Mouse (Mus musculus): Measurements from ENCODE around the gene Cd69. TPM values are rescaled to one million over a fixed set of nuclear protein-coding genes. Genes with fewer than 3 reads are reported as not detected.

The Cd69 gene
- polyA plus RNA-seq, 1 experiment from 2014 or later = 0.48 TPM

DNA sequence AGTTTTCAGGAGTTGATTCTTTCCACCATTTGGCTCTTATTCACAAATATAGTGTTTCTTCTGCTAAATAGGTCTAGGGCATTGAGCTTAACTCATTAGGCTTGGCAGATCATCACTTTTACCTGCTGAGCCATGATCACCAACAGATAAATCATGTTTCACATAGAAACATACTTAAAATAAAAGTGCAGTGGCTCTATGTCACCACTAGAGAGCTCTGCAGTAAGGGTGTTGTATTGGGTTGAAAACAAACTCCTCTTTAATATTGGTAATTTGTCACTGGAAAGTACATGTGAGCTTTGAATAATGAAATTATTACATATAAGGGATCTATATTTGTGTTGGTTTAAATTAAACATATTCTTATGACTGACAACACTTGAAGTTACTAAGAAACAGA lies 15.2 kb downstream of the Cd69 start:
- Histone ChIP-seq H3K36me3 (ENCODE audit: control insufficient read depth, insufficient read depth, low read length) (no peaks in the 10 kb centered on the region), H3K4me1 (ENCODE audit: control insufficient read depth, insufficient read depth, low read length) (no peaks in the 10 kb centered on the region), H3K4me3 (replicated peaks; ENCODE audit: low read length) (no peak overlapping the region), H3K27ac (ENCODE audit: low read length) (no peak overlapping the region), H3K9ac (ENCODE audit: low read length) (no peak overlapping the region), H3K27me3 (ENCODE audit: control insufficient read depth, insufficient read depth, low read length) (no peaks in the 10 kb centered on the region), H3K4me2 (ENCODE audit: low read depth, low read length) (no peak overlapping the region), H3K9me3 (replicated peaks; ENCODE audit: control insufficient read depth, low read length) (no peaks in the 10 kb centered on the region)
- ATAC-seq (ENCODE audit: insufficient read depth, low FRiP score) = no peak

DNA sequence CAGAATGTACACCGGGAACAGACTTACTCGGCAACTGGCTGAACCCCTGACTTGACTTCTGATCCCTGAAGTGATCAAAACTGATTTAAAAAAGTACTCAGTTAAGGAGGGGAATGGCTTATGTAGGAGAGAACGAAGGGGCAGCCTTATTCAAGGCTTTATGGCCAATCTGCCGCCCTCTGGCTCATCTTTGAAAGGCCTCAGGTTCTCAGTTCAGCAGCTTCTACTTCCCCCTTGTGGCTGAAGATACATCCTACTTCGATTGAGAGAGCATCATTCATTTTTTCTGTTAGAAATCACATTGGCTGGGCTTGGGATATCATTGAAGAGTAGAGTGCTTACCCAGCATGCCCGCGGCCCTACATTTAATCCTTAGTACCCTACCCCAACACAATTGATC lies 19.2 kb downstream of the Cd69 start:
- Histone ChIP-seq H3K4me2 (ENCODE audit: low read depth, low read length) (no peak overlapping the region), H3K4me3 (replicated peaks; ENCODE audit: low read length) (no peak overlapping the region), H3K9ac (ENCODE audit: low read length) (no peak overlapping the region), H3K36me3 (ENCODE audit: control insufficient read depth, insufficient read depth, low read length) (no peaks in the 10 kb centered on the region), H3K27me3 (ENCODE audit: control insufficient read depth, insufficient read depth, low read length) (no peaks in the 10 kb centered on the region), H3K4me1 (ENCODE audit: control insufficient read depth, insufficient read depth, low read length) (no peaks in the 10 kb centered on the region), H3K9me3 (replicated peaks; ENCODE audit: control insufficient read depth, low read length) (no peaks in the 10 kb centered on the region), H3K27ac (ENCODE audit: low read length) (no peak overlapping the region)
- 55% methylated on average over 7 of the region's 7 CpGs for WGBS
- no peak for ATAC-seq (ENCODE audit: insufficient read depth, low FRiP score)

DNA sequence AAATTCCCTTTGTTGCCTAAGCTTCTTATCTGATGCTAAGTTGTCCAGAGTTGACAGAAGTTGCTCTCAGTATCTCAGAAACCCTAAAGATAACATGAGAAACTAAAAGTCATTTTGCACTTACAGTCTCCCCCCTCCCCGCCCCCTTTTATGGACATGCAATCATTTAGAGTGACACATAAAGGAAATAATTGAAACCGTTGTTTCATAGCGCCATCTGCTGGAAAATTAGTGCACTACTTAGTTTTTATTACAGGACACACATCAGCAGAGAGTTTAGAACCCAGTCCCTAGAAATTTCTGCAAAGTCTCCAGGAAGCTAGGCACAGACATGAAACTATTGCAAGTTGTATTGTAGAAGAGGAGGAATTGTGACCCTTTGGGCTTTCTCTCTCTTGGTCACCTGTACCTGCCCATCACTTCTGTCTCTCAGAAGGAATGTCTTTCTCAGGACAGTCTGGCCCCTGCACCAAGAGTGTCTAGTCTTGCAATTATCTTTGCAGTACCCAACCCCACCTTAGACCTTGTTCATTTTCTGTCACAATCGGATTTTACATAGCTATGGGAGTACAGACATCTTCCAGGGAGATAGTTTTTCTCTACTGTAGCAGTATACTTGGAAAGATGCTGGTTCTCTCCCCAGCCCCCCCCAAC lies 20.2 kb downstream of the Cd69 start:
- Histone ChIP-seq H3K4me1 (ENCODE audit: control insufficient read depth, insufficient read depth, low read length) (no peaks in the 10 kb centered on the region), H3K9ac (ENCODE audit: low read length) (no peak overlapping the region), H3K9me3 (replicated peaks; ENCODE audit: control insufficient read depth, low read length) (no peaks in the 10 kb centered on the region), H3K4me3 (replicated peaks; ENCODE audit: low read length) (no peak overlapping the region), H3K4me2 (ENCODE audit: low read depth, low read length) (no peak overlapping the region), H3K27me3 (ENCODE audit: control insufficient read depth, insufficient read depth, low read length) (no peaks in the 10 kb centered on the region), H3K27ac (ENCODE audit: low read length) (no peak overlapping the region), H3K36me3 (ENCODE audit: control insufficient read depth, insufficient read depth, low read length) (no peaks in the 10 kb centered on the region)
- ATAC-seq (ENCODE audit: insufficient read depth, low FRiP score) = no peak
- WGBS = 14% methylated on average over 4 of the region's 4 CpGs

DNA sequence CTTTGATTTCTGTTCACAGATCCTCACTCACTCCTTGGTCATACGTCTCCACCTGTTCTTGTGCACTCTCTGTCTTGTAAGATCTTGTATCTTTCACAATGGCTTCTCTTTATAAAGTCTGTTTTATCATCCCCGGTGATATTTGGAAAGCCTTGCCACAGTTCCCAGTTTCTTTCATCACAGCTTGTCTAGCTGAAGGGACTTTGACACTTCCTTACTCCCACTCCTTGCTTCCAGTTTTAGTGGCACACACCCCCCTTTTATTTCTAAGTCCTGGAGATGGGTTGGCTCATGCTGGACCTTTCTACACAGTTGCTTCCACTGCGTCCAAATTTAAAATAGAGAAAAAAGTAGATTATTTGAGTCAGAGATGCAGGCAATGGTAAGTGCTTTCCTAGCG lies 20.9 kb downstream of the Cd69 start:
- no peaks in the 10 kb centered on the region for H3K9me3 ChIP-seq (replicated peaks; ENCODE audit: control insufficient read depth, low read length)
- H3K4me2 ChIP-seq (ENCODE audit: low read depth, low read length) = no peak overlapping the region
- no peak overlapping the region for H3K27ac ChIP-seq (ENCODE audit: low read length)
- no peak overlapping the region for H3K9ac ChIP-seq (ENCODE audit: low read length)
- ATAC-seq (ENCODE audit: insufficient read depth, low FRiP score) = no peak
- no peaks in the 10 kb centered on the region for H3K4me1 ChIP-seq (ENCODE audit: control insufficient read depth, insufficient read depth, low read length)
- no peaks in the 10 kb centered on the region for H3K36me3 ChIP-seq (ENCODE audit: control insufficient read depth, insufficient read depth, low read length)
- WGBS = 62% methylated on average over 4 of the region's 4 CpGs
- no peaks in the 10 kb centered on the region for H3K27me3 ChIP-seq (ENCODE audit: control insufficient read depth, insufficient read depth, low read length)
- no peak overlapping the region for H3K4me3 ChIP-seq (replicated peaks; ENCODE audit: low read length)

DNA sequence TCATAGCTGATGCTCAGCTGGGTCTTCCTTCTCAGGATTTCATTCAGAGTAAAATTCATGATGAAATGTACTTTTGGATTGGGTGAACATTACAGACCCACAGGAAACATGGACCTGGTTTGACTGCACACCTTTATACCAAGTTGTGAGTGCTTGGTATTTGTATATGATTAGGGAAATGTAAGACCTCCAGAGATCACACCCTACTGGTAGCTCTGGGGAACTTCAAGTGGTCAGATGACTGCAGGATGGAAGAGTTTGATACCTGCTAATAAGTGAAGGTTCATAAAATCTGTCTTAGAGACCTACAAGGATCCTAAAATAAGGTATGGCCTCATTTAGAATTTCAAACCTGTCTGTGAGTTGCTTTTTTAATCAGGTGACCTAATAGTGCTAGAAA lies 27.0 kb downstream of the Cd69 start:
- no peaks in the 10 kb centered on the region for H3K9me3 ChIP-seq (replicated peaks; ENCODE audit: control insufficient read depth, low read length)
- H3K4me1 ChIP-seq (ENCODE audit: control insufficient read depth, insufficient read depth, low read length) = no peaks in the 10 kb centered on the region
- no peak overlapping the region for H3K4me3 ChIP-seq (replicated peaks; ENCODE audit: low read length)
- no peak overlapping the region for H3K9ac ChIP-seq (ENCODE audit: low read length)
- no peak for ATAC-seq (ENCODE audit: insufficient read depth, low FRiP score)
- no peak overlapping the region for H3K4me2 ChIP-seq (ENCODE audit: low read depth, low read length)
- H3K27ac ChIP-seq (ENCODE audit: low read length) = no peak overlapping the region
- H3K27me3 ChIP-seq (ENCODE audit: control insufficient read depth, insufficient read depth, low read length) = no peaks in the 10 kb centered on the region
- no peaks in the 10 kb centered on the region for H3K36me3 ChIP-seq (ENCODE audit: control insufficient read depth, insufficient read depth, low read length)

DNA sequence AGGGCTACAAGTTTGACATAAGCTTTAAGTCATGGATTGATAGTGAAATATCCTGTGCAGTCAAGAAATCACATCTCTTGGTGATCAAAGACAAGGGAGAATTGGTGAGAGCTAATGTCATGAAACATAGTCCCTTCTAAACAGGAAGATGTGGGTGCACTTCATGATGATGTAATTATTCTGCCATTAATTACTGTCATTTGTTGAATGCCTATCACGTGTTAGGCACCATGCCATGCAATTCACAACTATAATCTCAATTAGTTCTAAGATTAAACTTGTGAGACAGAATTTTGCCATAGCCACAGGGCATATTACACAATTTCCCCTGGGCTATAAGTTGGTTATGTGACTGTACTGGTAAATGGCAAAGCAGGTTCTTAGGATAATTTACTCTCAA lies 28.2 kb downstream of the Cd69 start:
- no peaks in the 10 kb centered on the region for H3K36me3 ChIP-seq (ENCODE audit: control insufficient read depth, insufficient read depth, low read length)
- H3K4me2 ChIP-seq (ENCODE audit: low read depth, low read length) = no peak overlapping the region
- H3K27me3 ChIP-seq (ENCODE audit: control insufficient read depth, insufficient read depth, low read length) = no peaks in the 10 kb centered on the region
- H3K4me1 ChIP-seq (ENCODE audit: control insufficient read depth, insufficient read depth, low read length) = no peaks in the 10 kb centered on the region
- no peak overlapping the region for H3K9ac ChIP-seq (ENCODE audit: low read length)
- no peak overlapping the region for H3K4me3 ChIP-seq (replicated peaks; ENCODE audit: low read length)
- H3K27ac ChIP-seq (ENCODE audit: low read length) = no peak overlapping the region
- 60% methylated on average over 1 of the region's 1 CpGs for WGBS
- no peak for ATAC-seq (ENCODE audit: insufficient read depth, low FRiP score)
- H3K9me3 ChIP-seq (replicated peaks; ENCODE audit: control insufficient read depth, low read length) = no peaks in the 10 kb centered on the region

DNA sequence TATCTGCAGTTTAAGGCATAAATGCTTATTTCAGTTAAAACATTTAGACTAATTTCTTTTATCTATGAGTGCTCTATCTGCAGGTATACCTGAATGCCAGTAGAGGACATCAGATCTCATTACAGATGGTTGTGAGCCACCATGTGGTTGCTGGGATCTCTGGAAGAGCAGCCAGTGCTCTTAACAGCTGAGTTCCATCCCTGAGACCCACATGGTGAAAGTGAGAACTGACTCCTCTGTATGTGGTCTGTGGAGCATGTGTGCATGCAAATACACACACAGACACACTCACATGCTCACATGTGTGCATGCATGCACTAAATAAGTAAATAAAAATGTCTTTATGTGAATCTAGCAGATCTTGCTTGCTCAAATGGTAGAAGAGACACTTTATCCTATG lies 29.4 kb downstream of the Cd69 start:
- Histone ChIP-seq H3K27ac (ENCODE audit: low read length) (no peak overlapping the region), H3K36me3 (ENCODE audit: control insufficient read depth, insufficient read depth, low read length) (no peaks in the 10 kb centered on the region), H3K27me3 (ENCODE audit: control insufficient read depth, insufficient read depth, low read length) (no peaks in the 10 kb centered on the region), H3K4me1 (ENCODE audit: control insufficient read depth, insufficient read depth, low read length) (no peaks in the 10 kb centered on the region), H3K9ac (ENCODE audit: low read length) (no peak overlapping the region), H3K9me3 (replicated peaks; ENCODE audit: control insufficient read depth, low read length) (no peaks in the 10 kb centered on the region), H3K4me2 (ENCODE audit: low read depth, low read length) (no peak overlapping the region), H3K4me3 (replicated peaks; ENCODE audit: low read length) (no peak overlapping the region)
- no peak for ATAC-seq (ENCODE audit: insufficient read depth, low FRiP score)

DNA sequence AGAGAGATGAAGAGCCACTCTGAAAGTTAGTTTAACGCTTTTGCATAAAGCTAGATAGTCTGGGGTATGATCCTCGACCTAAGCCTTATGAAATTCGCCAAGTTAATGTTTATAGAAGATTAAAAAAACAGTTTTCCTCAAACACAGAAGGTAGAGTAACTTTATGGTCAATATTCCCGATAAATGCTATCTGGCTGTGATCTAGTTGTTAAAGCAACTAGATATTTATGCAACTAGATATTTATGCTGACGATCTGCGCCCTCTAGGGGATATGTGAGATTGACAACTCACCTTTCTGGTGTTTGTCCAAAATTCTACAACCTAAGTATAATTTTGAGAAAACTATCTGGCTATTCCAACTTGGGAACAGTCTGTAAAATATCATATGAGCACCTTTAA lies 33.3 kb downstream of the Cd69 start:
- H3K4me1 ChIP-seq (ENCODE audit: control insufficient read depth, insufficient read depth, low read length) = no peaks in the 10 kb centered on the region
- no peaks in the 10 kb centered on the region for H3K9me3 ChIP-seq (replicated peaks; ENCODE audit: control insufficient read depth, low read length)
- ATAC-seq (ENCODE audit: insufficient read depth, low FRiP score) = no peak
- H3K4me2 ChIP-seq (ENCODE audit: low read depth, low read length) = no peak overlapping the region
- H3K36me3 ChIP-seq (ENCODE audit: control insufficient read depth, insufficient read depth, low read length) = no peaks in the 10 kb centered on the region
- H3K9ac ChIP-seq (ENCODE audit: low read length) = no peak overlapping the region
- H3K4me3 ChIP-seq (replicated peaks; ENCODE audit: low read length) = no peak overlapping the region
- no peaks in the 10 kb centered on the region for H3K27me3 ChIP-seq (ENCODE audit: control insufficient read depth, insufficient read depth, low read length)
- WGBS = 59% methylated on average over 6 of the region's 6 CpGs
- H3K27ac ChIP-seq (ENCODE audit: low read length) = no peak overlapping the region

DNA sequence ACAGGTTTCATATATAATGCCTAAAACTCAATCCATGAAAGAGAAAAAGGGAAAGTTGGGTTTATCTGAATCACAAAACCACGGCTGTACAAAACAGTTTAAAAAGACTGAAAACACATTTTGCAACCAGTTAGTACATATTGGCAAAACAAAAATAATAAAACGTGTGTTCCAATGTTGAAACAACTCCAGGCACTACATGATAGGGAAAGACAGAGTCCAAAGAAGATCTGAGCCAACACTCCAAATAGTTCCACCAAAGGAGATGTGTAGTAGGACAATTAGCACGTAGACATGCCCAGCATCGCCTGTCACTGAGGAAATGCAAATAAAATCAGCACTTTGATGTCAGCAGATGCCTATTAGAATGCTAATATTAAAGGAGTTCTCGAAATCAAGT lies 33.8 kb downstream of the Cd69 start:
- Histone ChIP-seq H3K9me3 (replicated peaks; ENCODE audit: control insufficient read depth, low read length) (no peaks in the 10 kb centered on the region), H3K4me1 (ENCODE audit: control insufficient read depth, insufficient read depth, low read length) (no peaks in the 10 kb centered on the region), H3K9ac (ENCODE audit: low read length) (no peak overlapping the region), H3K36me3 (ENCODE audit: control insufficient read depth, insufficient read depth, low read length) (no peaks in the 10 kb centered on the region), H3K4me3 (replicated peaks; ENCODE audit: low read length) (no peak overlapping the region), H3K4me2 (ENCODE audit: low read depth, low read length) (no peak overlapping the region), H3K27me3 (ENCODE audit: control insufficient read depth, insufficient read depth, low read length) (no peaks in the 10 kb centered on the region), H3K27ac (ENCODE audit: low read length) (no peak overlapping the region)
- 68% methylated on average over 5 of the region's 5 CpGs for WGBS
- no peak for ATAC-seq (ENCODE audit: insufficient read depth, low FRiP score)
